Mouse (Mus musculus) forebrain, embryonic 14.5 days (tissue): Measurements from ENCODE around the gene Scn4a. TPM values are rescaled to one million over a fixed set of nuclear protein-coding genes. Genes with fewer than 3 reads are reported as not detected.

ENCODE experiments used
- ATAC-seq: fragments of 200-750 bp; cut with Nextera tagmentation; 2 replicates; pipeline ENCODE4 v1.8.0; 2017; ENCODE audit warnings: mild to moderate bottlenecking, moderate library complexity
- DNase-seq: peaks from one replicate; pipeline ENCODE4 v3.0.0-alpha.2; 2015; ENCODE audit warnings: low spot score
- H3K27ac ChIP-seq: fragments of 300-500 bp; sonication (generic); 2 replicates; pipeline ENCODE4 v1.5.1; 2014; ENCODE audit warnings: low read depth, mild to moderate bottlenecking, control low read depth, low read length, moderate library complexity
- H3K27me3 ChIP-seq: fragments of 300-500 bp; sonication (generic); replicated peaks from 2 replicates; pipeline ENCODE4 v1.6.1; 2014; ENCODE audit warnings: low read length, control low read depth, mixed read lengths; ENCODE audit not compliant: control insufficient read depth, insufficient read depth
- H3K36me3 ChIP-seq: fragments of 300-500 bp; sonication (generic); 2 replicates; pipeline ENCODE4 v1.6.1; 2014; ENCODE audit warnings: low read length, control low read depth; ENCODE audit not compliant: control insufficient read depth, insufficient read depth
- H3K4me1 ChIP-seq: fragments of 300-500 bp; sonication (generic); 2 replicates; pipeline ENCODE4 v1.6.1; 2014; ENCODE audit warnings: antibody characterized with exemption, low read length, control low read depth; ENCODE audit not compliant: control insufficient read depth, insufficient read depth
- H3K4me2 ChIP-seq: fragments of 300-500 bp; sonication (generic); 2 replicates; pipeline ENCODE4 v1.6.1; 2014; ENCODE audit warnings: mild to moderate bottlenecking, control low read depth, low read length
- H3K4me3 ChIP-seq: fragments of 300-500 bp; sonication (generic); 2 replicates; pipeline ENCODE4 v1.5.1; 2014; ENCODE audit warnings: low read depth, low read length, control low read depth
- H3K9ac ChIP-seq: fragments of 300-500 bp; sonication (generic); 2 replicates; pipeline ENCODE4 v1.6.1; 2014; ENCODE audit warnings: mild to moderate bottlenecking, low read length, control low read depth, moderate library complexity
- H3K9me3 ChIP-seq: fragments of 300-500 bp; sonication (generic); replicated peaks from 2 replicates; pipeline ENCODE4 v1.6.1; 2016; ENCODE audit warnings: low read length, control low read depth, mixed read lengths; ENCODE audit not compliant: control insufficient read depth
- WGBS: fragments of 180-500 bp; shearing (Covaris S2); extraction: QIAGEN DNeasy Blood & Tissue Kit; methylation state at CpG from one replicate; pipeline ENCODE4 v1.1.7; 2014; 5-methylcytosine and 5-hydroxymethylcytosine counted together
- polyA plus RNA-seq: library from polyadenylated mRNA; unstranded; fragments of >200 nt; fragmentation: Nextera tagmentation; extraction: Ambion mirVana; gene quantifications from 2 replicates; pipeline ENCODE4 v1.2.1, GENCODE M21; 2014

Gene Scn4a
- polyA plus RNA-seq, 1 experiment from 2014 or later, result not detected

DNA sequence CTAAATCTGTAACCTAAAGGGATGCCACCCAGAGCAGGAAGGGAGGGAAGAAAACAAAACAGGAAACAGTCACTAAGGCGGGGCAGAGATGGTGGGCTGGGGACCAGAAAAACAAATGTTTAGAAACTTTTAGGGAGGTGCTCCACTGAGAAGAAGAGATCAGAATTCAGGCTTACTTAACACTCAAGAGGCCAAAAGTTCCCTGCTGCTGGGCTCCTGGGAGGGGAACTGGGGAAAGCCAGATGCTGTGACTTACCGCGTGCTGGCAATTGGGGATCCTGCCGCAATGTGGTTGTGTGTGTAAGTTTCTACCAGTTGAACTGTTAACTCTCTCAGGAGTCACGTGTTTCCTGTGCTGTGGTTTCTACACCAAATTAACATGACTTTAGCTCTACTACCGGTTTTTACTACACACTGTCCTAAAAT is 34.7 kb upstream of the Scn4a start, which contains the start of gene Icam2:
Gene Icam2, minus strand, starts transcription at position 285 of the 426 bp plus-strand sequence.
- H3K36me3 ChIP-seq, result no peaks in the 10 kb centered on the region
- no peak for ATAC-seq
- no peak within 1 kb of the TSS for H3K4me3 ChIP-seq
- no peaks in the 10 kb centered on the region for H3K4me1 ChIP-seq
- no peak for DNase-seq
- no peaks in the 10 kb centered on the region for H3K27me3 ChIP-seq
- no peaks in the 10 kb centered on the region for H3K9me3 ChIP-seq
- WGBS, result 86% methylated on average over 6 of the region's 6 CpGs
- no peak within 1 kb of the TSS for H3K4me2 ChIP-seq
- no peak within 1 kb of the TSS for H3K9ac ChIP-seq
- H3K27ac ChIP-seq, result no peak within 1 kb of the TSS

DNA sequence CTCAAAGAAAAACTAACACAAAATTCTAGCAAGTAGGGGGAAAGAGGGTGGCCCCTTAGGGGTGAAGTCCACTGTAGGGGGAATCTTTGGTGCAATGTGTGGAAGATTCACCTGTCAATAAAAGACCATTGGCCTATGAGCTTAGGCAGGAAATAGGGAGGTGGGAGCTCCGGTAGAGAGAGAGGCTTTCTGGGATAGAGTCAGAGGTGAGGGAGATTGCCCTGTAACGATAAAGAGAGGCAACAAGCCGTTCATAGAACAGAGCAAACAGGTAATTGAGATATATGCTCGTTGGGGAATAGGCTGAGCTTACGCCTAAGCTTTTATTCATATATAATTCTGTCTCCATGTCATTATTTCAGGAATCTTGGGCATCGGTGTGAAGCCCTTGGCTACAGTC is 33.9 kb upstream of the Scn4a start:
- no peak for DNase-seq
- no peaks in the 10 kb centered on the region for H3K36me3 ChIP-seq
- no peak overlapping the region for H3K4me2 ChIP-seq

DNA sequence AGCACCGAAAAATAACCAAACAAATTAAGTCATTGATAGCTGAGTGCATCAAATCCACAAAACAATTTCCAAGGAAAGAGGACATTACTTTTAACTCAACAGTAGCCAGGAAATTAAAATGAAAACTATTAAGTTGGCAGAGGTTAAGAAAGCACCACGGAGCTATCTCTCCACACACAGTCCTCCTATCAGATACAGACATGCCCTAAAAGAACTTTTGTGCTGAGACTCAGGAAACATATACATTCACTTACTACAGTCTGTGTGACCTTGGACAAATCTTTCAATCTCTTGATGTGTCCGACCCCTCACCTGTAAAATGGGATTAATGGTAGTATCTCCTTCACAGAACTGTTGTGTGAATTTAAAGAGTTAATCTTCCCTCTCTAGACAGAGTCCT is 33.3 kb upstream of the Scn4a start:
- H3K4me3 ChIP-seq, result no peak overlapping the region
- 92% methylated on average over 3 of the region's 3 CpGs for WGBS
- no peak overlapping the region for H3K27ac ChIP-seq
- no peak overlapping the region for H3K4me2 ChIP-seq
- H3K27me3 ChIP-seq, result no peaks in the 10 kb centered on the region
- H3K36me3 ChIP-seq, result no peaks in the 10 kb centered on the region
- no peaks in the 10 kb centered on the region for H3K4me1 ChIP-seq
- ATAC-seq, result no peak
- no peak overlapping the region for H3K9ac ChIP-seq
- H3K9me3 ChIP-seq, result no peaks in the 10 kb centered on the region
- DNase-seq, result no peak

More for the DNA sequence above, 33.9 kb upstream of the Scn4a start:
- Histone ChIP-seq H3K4me3 (no peak overlapping the region), H3K4me1 (no peaks in the 10 kb centered on the region), H3K27me3 (no peaks in the 10 kb centered on the region), H3K9ac (no peak overlapping the region), H3K9me3 (no peaks in the 10 kb centered on the region), H3K27ac (no peak overlapping the region)
- 81% methylated on average over 6 of the region's 6 CpGs for WGBS
- ATAC-seq, result no peak

DNA sequence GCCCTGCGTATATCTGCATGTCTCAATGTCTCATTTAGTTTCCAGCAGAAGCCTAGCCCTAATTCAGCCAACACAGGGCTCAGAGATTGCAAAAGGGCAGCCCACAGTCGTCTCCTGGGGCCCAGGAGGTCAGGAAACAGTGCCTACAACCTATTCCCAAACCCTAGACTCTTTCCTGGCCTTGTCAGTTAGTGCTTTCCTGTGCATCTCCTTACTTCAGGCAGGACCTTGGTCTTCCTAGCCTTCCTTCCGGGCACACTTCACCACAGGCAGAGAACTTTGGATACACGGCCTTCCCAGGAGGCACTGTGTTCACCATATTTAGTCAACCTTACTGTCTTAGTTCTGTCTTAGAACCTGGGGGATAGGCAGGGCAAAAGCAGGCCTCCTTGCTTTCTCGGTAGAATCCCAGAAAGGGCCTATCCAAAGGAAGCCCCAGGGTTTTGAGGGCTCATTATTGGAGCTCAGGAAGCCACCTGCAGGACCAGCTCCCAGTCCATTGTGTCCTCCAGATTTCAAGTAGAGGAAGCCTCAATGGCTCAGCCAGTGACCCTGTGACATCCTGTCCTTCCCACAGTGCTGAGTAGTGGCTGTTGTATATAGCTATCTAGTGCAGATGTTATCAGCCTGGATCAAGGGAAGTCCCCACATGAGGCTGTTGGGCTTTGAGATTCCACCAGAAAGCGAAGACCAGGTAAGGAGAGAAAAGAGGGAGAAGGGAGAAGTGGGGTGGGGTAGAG is 30.1 kb upstream of the Scn4a start:
- no peak overlapping the region for H3K9ac ChIP-seq
- H3K36me3 ChIP-seq, result no peaks in the 10 kb centered on the region
- H3K27ac ChIP-seq, result no peak overlapping the region
- no peak overlapping the region for H3K4me2 ChIP-seq
- H3K4me1 ChIP-seq, result no peaks in the 10 kb centered on the region
- ATAC-seq (no peak), DNase-seq (no peak)
- no peak overlapping the region for H3K4me3 ChIP-seq
- no peaks in the 10 kb centered on the region for H3K27me3 ChIP-seq
- 85% methylated on average over 6 of the region's 6 CpGs for WGBS
- H3K9me3 ChIP-seq, result no peaks in the 10 kb centered on the region

DNA sequence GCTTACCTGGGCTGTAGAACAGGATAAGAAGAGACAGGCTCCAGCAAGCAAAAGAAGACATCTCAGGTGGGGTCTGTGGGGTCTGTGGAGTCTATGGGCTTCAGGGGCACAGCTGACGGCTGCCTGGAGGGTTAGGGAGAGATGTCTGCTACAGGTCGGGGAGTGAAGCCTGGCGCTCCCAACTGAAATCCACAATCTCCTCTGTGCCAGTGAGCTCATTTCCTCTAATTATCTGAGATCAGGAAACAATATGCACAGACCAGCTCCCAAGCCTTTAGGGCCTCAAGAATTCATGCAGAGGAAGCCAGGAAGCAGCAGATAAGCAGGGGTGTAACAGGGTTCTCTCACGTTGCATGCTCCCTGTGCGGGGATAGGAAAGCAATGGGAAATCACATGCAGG is 29.3 kb upstream of the Scn4a start:
- Histone ChIP-seq H3K9me3 (no peaks in the 10 kb centered on the region), H3K4me1 (no peaks in the 10 kb centered on the region), H3K27ac (no peak overlapping the region), H3K4me3 (no peak overlapping the region), H3K4me2 (no peak overlapping the region), H3K9ac (no peak overlapping the region), H3K27me3 (no peaks in the 10 kb centered on the region), H3K36me3 (no peaks in the 10 kb centered on the region)
- no peak for ATAC-seq
- no peak for DNase-seq
- WGBS, result 73% methylated on average over 5 of the region's 5 CpGs

DNA sequence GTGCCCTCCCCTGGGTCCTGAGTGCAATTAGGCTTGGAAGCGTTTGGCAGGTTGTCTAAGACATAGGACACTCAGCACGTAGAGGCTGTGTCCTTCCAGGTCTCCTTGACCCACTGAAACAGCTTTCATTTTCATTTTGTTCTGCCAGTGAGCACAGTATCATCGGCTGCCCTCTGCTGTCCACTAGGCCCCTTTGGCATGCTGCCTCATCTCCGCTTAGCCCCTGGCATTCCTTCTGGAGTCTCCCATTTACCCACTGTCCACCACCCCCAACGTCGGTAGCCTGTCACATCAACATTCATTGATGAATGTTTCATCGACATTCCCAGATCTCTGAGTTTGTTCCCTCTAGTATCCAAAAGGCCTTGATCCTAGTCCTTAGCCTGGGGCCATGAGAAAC is 28.8 kb upstream of the Scn4a start:
- H3K9me3 ChIP-seq, result no peaks in the 10 kb centered on the region
- no peak overlapping the region for H3K4me3 ChIP-seq
- H3K36me3 ChIP-seq, result no peaks in the 10 kb centered on the region
- DNase-seq, result no peak
- WGBS, result 89% methylated on average over 7 of the region's 7 CpGs
- no peak overlapping the region for H3K9ac ChIP-seq
- no peak overlapping the region for H3K27ac ChIP-seq
- H3K4me2 ChIP-seq, result no peak overlapping the region
- ATAC-seq, result no peak
- no peaks in the 10 kb centered on the region for H3K27me3 ChIP-seq
- no peaks in the 10 kb centered on the region for H3K4me1 ChIP-seq

DNA sequence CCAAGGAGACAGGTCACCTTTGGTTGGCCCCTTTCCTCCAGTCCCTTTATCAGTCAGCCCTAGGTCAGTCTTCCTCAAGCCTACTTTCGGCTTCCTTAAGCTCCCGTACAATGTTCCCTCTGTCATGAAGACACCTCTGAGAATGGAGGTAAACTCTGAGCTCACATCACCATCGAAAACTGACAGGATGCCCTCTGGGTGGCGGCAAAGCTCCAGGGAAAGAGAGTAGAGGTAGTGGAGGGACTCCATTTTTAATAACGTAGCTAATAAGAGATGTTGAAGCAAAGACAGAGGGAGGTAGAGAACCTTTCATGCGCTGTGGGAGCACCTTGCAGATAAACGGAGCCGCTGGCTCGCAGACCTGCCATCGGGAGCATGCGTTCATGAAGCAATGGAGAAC is 27.9 kb upstream of the Scn4a start:
- H3K27me3 ChIP-seq, result no peaks in the 10 kb centered on the region

DNA sequence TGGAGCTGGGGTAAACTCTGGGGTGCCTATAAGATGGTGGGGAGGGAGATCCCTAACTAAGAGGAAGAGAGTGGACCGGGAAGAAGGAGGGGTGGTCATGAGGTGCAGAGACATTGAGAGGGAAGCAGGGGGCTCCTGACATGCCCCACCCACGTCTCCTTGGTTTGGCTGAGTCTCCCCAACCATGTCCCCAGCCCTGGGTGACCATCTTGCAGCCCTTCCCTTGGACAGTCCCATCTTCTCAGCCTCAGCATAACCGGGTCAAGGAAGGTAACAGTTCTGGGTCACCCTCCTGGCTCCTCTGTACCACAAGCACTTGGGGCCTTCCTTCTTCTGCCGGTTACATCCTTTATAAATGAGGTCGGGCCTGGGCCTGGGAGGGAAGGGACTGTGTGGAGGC is 21.9 kb upstream of the Scn4a start:
- no peak for ATAC-seq
- Histone ChIP-seq H3K27ac (no peak overlapping the region), H3K9ac (no peak overlapping the region), H3K27me3 (no peaks in the 10 kb centered on the region), H3K4me2 (no peak overlapping the region), H3K4me3 (no peak overlapping the region), H3K9me3 (no peaks in the 10 kb centered on the region), H3K4me1 (no peaks in the 10 kb centered on the region), H3K36me3 (no peaks in the 10 kb centered on the region)
- WGBS, result 78% methylated on average over 5 of the region's 5 CpGs
- no peak for DNase-seq

More for the DNA sequence above, 27.9 kb upstream of the Scn4a start:
- H3K27ac ChIP-seq, result no peak overlapping the region
- no peaks in the 10 kb centered on the region for H3K9me3 ChIP-seq
- no peak for DNase-seq
- no peak overlapping the region for H3K9ac ChIP-seq
- H3K4me3 ChIP-seq, result no peak overlapping the region
- no peak overlapping the region for H3K4me2 ChIP-seq
- WGBS, result 85% methylated on average over 11 of the region's 11 CpGs
- no peak for ATAC-seq
- no peaks in the 10 kb centered on the region for H3K4me1 ChIP-seq
- no peaks in the 10 kb centered on the region for H3K36me3 ChIP-seq

DNA sequence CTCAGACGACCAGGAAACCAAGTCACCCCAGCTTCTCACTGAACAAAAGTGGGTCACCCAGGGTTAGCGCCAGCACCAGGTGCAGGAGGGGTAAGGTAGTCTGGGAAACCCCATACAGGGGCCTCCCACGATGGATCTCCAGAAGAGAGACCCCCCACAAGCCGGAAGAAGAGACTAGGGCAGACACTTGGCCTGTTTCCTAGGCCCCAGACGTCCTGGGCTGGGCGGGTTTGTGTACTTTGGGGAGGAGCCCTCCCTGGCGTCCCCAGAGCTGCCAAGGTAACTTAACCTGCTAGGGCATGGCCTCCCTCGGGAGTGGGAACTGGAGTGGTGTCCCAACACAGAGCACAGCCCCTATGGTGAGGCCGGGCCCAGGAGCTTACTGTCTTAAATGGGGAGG is 21.5 kb upstream of the Scn4a start:
- Histone ChIP-seq H3K9me3 (no peaks in the 10 kb centered on the region), H3K4me2 (no peak overlapping the region), H3K4me3 (no peak overlapping the region), H3K27me3 (no peaks in the 10 kb centered on the region), H3K36me3 (no peaks in the 10 kb centered on the region), H3K9ac (no peak overlapping the region), H3K27ac (no peak overlapping the region), H3K4me1 (no peaks in the 10 kb centered on the region)
- no peak for DNase-seq
- ATAC-seq, result no peak
- WGBS, result 56% methylated on average over 9 of the region's 9 CpGs
